In the genomic region with DNA sequence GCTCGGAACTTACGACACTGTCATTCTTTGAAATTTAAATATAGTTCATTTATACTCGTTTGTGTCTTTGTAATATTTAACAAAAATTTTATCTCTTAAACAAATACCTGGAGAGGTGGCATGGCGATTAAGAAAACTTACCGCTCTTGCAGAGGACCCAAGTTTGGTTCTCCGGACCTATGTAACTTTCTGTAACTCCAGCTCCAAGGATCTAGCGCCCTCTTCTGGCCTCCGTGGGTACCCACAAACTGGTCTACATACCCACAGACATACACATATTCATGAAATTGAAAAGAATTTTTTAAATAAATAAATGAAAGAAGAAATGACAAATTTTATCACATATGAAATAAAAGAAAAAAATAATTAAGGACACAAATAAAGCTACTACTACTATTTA, we compare ENCODE assay signal across 25 mouse cellular contexts.
DNase-seq lines count a peak whose midpoint lies in the region; ATAC-seq and TF ChIP-seq lines count a peak whose summit lies in the region.
"Had no signal": no experiment of that assay in that cellular context is flagged by ENCODE, and none has a peak within 500 bp of the region (broad histone marks: within the 10 kb centered on the region; RNA-seq: fewer than 3 reads in every experiment).

No protein-coding gene starts in this region.

- DNase-seq in kidney, postnatal 0 days (ENCODE audit: low spot score): no peak
- DNase-seq in kidney, adult 18-20 months: no peak
- DNase-seq in testis, postnatal 14 days (ENCODE audit: low spot score): no peak
- no peak for DNase-seq in Patski (ENCODE audit: low read depth, low spot score)
- no peak for DNase-seq in ovary, postnatal 14 days (ENCODE audit: low spot score)
- no peak for DNase-seq in right cerebral cortex, adult 2 months (ENCODE audit: low spot score in 2 of 2)
- DNase-seq: adrenal gland, postnatal 10 days; cerebellum, adult 18-20 months; gastrocnemius, adult 2 months; kidney, postnatal 14 days; left cerebral cortex, postnatal 4 days; liver; right cerebral cortex, postnatal 14 days; spleen, adult 18-20 months; thymus, adult 2 months had no signal

- no peaks in the 10 kb centered on the region for H3K36me3 ChIP-seq in kidney, postnatal 0 days (ENCODE audit: insufficient read depth, low read length)
- no peaks in the 10 kb centered on the region for H3K36me3 ChIP-seq in testis, adult 2 months (ENCODE audit: control insufficient read depth, insufficient read depth, low read length)
- H3K36me3 ChIP-seq: forebrain, embryonic 10.5 days; heart, embryonic 13.5 days; hindbrain, embryonic 15.5 days; lung, embryonic 15.5 days; midbrain, embryonic 12.5 days; neural tube, embryonic 13.5 days had no signal

- ATAC-seq in kidney, postnatal 0 days (replicated peaks; ENCODE audit: low FRiP score, low read depth): no peak
- ATAC-seq in Patski: no peak
- ATAC-seq: activated CD4-positive, CD25-positive, alpha-beta regulatory T cell, adult 4 months; intestine, embryonic 16.5 days had no signal

- TF ChIP-seq CTCF in kidney, postnatal 0 days (IDR thresholded peaks at IDR 0.05; ENCODE audit: low read depth): peak; percentile 9; the same call in 1 of the 2 replicates
- TF ChIP-seq CTCF in testis, adult 2 months (IDR thresholded peaks at IDR 0.05; ENCODE audit: control insufficient read depth, insufficient read depth, insufficient replicate concordance, low read depth, low read length): peak; percentile 11; the same call in 1 of the 2 replicates
- peak; percentile 35 for TF ChIP-seq CTCF in Patski (IDR thresholded peaks at IDR 0.05)

- H3K9me3 ChIP-seq in kidney, postnatal 0 days (replicated peaks; ENCODE audit: low read length): no peaks in the 10 kb centered on the region
- H3K9me3 ChIP-seq: forebrain, embryonic 10.5 days; heart, embryonic 13.5 days; hindbrain, embryonic 15.5 days; lung, embryonic 15.5 days; midbrain, embryonic 12.5 days; neural tube, embryonic 13.5 days had no signal

- CTCF ChIA-PET in Patski (lab: Charles Lee): no interaction called here

- H3K9ac ChIP-seq in kidney, postnatal 0 days (ENCODE audit: low read depth, low read length): no peak overlapping the region
- H3K9ac ChIP-seq: heart, embryonic 13.5 days; hindbrain, embryonic 15.5 days; lung, embryonic 15.5 days; midbrain, embryonic 12.5 days; neural tube, embryonic 13.5 days had no signal

- TF ChIP-seq POLR2A in testis, adult 2 months (IDR thresholded peaks at IDR 0.05; ENCODE audit: control insufficient read depth, low read depth, low read length): no peak

- in situ Hi-C loops in Patski (cut with MboI; ENCODE audit: low pct_unique_long_range_greater_than_20kb): no loop called here

- no peak overlapping the region for H3K27ac ChIP-seq in kidney, postnatal 0 days
- H3K27ac ChIP-seq in testis, adult 2 months (ENCODE audit: control insufficient read depth, insufficient read depth, low read depth, low read length): no peak overlapping the region
- H3K27ac ChIP-seq: forebrain, embryonic 10.5 days; gastrocnemius, adult 2 months; heart, embryonic 13.5 days; hindbrain, embryonic 15.5 days; lung, embryonic 15.5 days; macrophage; midbrain, embryonic 12.5 days; neural tube, embryonic 13.5 days had no signal

- no peak overlapping the region for H3K4me3 ChIP-seq in kidney, postnatal 0 days (replicated peaks; ENCODE audit: low read depth, low read length)
- H3K4me3 ChIP-seq in testis, adult 2 months (ENCODE audit: control insufficient read depth, low read depth, low read length): no peak overlapping the region
- H3K4me3 ChIP-seq: forebrain, embryonic 10.5 days; gastrocnemius, adult 2 months; heart, embryonic 13.5 days; hindbrain, embryonic 15.5 days; lung, embryonic 15.5 days; midbrain, embryonic 12.5 days; neural tube, embryonic 13.5 days had no signal

- no peaks in the 10 kb centered on the region for H3K4me1 ChIP-seq in kidney, postnatal 0 days (replicated peaks; ENCODE audit: insufficient read depth, low read length)
- no peaks in the 10 kb centered on the region for H3K4me1 ChIP-seq in testis, adult 2 months (ENCODE audit: control insufficient read depth, insufficient read depth, low read length)
- H3K4me1 ChIP-seq: forebrain, embryonic 10.5 days; heart, embryonic 13.5 days; hindbrain, embryonic 15.5 days; lung, embryonic 15.5 days; midbrain, embryonic 12.5 days; neural tube, embryonic 13.5 days had no signal

- 74% methylated on average over 8 of the region's 8 CpGs for WGBS in kidney, postnatal 0 days

- no peaks in the 10 kb centered on the region for H3K27me3 ChIP-seq in kidney, postnatal 0 days (ENCODE audit: insufficient read depth, low read length)
- H3K27me3 ChIP-seq in testis, adult 2 months (ENCODE audit: control insufficient read depth, insufficient read depth, low read length): no peaks in the 10 kb centered on the region
- H3K27me3 ChIP-seq in Patski: no peaks in the 10 kb centered on the region
- H3K27me3 ChIP-seq: heart, embryonic 13.5 days; hindbrain, embryonic 15.5 days; lung, embryonic 15.5 days; midbrain, embryonic 12.5 days; neural tube, embryonic 13.5 days had no signal

- POLR2A ChIA-PET in Patski (lab: Charles Lee): no interaction called here

- H3K4me2 ChIP-seq in kidney, postnatal 0 days (ENCODE audit: low read length): no peak overlapping the region
- H3K4me2 ChIP-seq: heart, embryonic 13.5 days; hindbrain, embryonic 15.5 days; lung, embryonic 15.5 days; midbrain, embryonic 12.5 days; neural tube, embryonic 13.5 days had no signal
